23 mouse cellular contexts compared by ENCODE assay signal in the genomic region with DNA sequence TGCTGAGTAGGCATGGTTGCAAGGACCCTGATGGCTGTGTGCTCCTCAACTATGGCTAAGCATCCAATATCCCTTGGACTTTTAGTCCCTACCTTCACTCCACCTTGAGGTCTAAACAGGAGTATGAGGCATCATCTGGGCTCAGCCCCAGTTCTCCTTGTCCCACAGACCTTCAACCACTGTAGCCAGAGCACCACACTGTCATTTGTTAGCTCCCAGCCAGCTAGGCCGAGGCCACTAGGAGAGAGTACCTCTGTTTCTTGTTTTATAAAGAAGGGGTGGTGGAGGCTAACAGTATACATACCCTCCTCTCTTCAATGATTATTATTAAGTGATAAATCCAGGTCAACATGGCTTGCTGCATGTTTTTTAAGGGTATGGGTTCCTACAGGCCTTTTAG.
"Had no signal": no experiment of that assay in that cellular context is flagged by ENCODE, and none has a peak within 500 bp of the region (broad histone marks: within the 10 kb centered on the region; RNA-seq: fewer than 3 reads in every experiment).

No protein-coding gene starts in this region.

- H3K4me2 ChIP-seq: liver, embryonic 15.5 days; lung, embryonic 15.5 days; midbrain, embryonic 13.5 days; neural tube, embryonic 13.5 days; stomach, embryonic 15.5 days had no signal

- H3K9me3 ChIP-seq: liver, embryonic 15.5 days; lung, embryonic 15.5 days; megakaryocyte, embryonic 14.5 days; midbrain, embryonic 10.5 days; midbrain, embryonic 13.5 days; neural tube, embryonic 13.5 days; stomach, embryonic 15.5 days had no signal

- H3K27me3 ChIP-seq: liver, embryonic 15.5 days; lung, embryonic 15.5 days; megakaryocyte, embryonic 14.5 days; midbrain, embryonic 13.5 days; neural tube, embryonic 13.5 days; stomach, embryonic 15.5 days had no signal

- ATAC-seq: midbrain, embryonic 13.5 days; midbrain, embryonic 16.5 days had no signal

- H3K9ac ChIP-seq: liver, embryonic 15.5 days; lung, embryonic 15.5 days; midbrain, embryonic 13.5 days; neural tube, embryonic 13.5 days; stomach, embryonic 15.5 days had no signal

- H3K4me1 ChIP-seq: midbrain, embryonic 10.5 days; midbrain, embryonic 13.5 days; neural tube, embryonic 13.5 days; stomach, embryonic 15.5 days had no signal

- H3K4me3 ChIP-seq: left cerebral cortex, adult 2 months; liver, embryonic 15.5 days; lung, embryonic 15.5 days; megakaryocyte, embryonic 14.5 days; midbrain, embryonic 10.5 days; midbrain, embryonic 13.5 days; myocyte; neural tube, embryonic 13.5 days; stomach, embryonic 15.5 days had no signal

- H3K27ac ChIP-seq: left cerebral cortex, adult 2 months; liver, embryonic 15.5 days; lung, embryonic 15.5 days; midbrain, embryonic 10.5 days; midbrain, embryonic 13.5 days; neural tube, embryonic 13.5 days; stomach, embryonic 15.5 days had no signal

- DNase-seq: kidney, adult 11 months; kidney, adult 8-10 months; kidney, postnatal 14 days; layer of hippocampus, postnatal 36 days; lung, adult 18-20 months; lung, postnatal 10 days; lung, postnatal 36 days; retina, postnatal 1 day; right cerebral cortex, postnatal 25 days; spleen, adult 18-20 months; thymus, adult 2 months; thymus, postnatal 14 days; thymus, postnatal 4 days had no signal
